Mouse (Mus musculus): ENCODE measurements around the gene Cox4i2.

- TF ChIP-seq CTCF (IDR thresholded peaks at IDR 0.05; ENCODE audit: insufficient read depth, low read length) (no peak), POLR2A (IDR thresholded peaks at IDR 0.05; ENCODE audit: borderline replicate concordance, extremely low read depth, low read depth, low read length) (peak; percentile 98)
These were observed 17.8 kb upstream of the Cox4i2 start, which contains the start of gene Id1 for GRCm38 (mm10) chr2:152736090-152736601.
